Mouse (Mus musculus): ENCODE results near the gene Tbx2. TPM values are rescaled to one million over a fixed set of nuclear protein-coding genes. Genes with fewer than 3 reads are reported as not detected.

Tbx2 gene
- polyA plus RNA-seq (2014; fragmentation: Illumina TruSeq; extraction: RNeasy Lipid Tissue Mini Kit (QIAGEN cat#74804); ENCODE audit: insufficient read depth, low read depth, low replicate concordance), result 67.5 TPM

DNA sequence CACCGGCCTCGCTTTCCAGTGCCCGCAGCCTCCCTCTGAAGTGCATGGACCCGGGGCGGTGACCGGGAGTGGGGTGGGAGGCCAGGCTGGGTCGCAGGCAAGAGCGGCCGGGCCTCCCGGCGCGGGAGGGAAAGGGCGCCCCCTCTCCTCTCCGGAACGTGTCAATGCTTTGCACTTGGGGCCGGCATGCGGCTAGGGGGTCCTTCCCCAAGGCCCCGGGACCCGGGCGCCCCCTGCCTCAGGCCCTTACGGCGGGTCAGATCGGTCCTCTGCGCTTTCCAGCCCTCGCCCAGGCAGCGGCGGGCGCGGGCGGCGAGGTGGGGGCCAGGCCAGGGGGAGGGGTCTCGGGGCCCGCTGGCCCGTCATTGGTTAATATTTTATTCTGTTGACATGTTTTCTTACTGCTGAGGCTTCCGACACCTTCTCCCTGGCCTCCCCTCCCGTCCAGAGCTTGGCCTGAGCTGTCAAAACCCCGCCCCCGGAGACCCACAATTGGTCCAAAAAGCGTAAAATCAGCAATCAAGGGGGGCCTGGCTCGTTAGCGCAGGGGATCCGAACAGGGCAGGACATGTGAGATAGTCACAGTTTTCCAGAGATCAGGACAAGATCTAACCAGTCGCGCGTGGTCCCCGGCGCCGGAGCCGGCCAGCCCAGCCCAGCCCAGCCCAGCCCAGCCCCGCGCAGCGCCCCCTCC, at the start of gene Tbx2:
Gene Tbx2, plus strand, starts transcription at position 321 of the 694 bp plus-strand sequence.

DNA sequence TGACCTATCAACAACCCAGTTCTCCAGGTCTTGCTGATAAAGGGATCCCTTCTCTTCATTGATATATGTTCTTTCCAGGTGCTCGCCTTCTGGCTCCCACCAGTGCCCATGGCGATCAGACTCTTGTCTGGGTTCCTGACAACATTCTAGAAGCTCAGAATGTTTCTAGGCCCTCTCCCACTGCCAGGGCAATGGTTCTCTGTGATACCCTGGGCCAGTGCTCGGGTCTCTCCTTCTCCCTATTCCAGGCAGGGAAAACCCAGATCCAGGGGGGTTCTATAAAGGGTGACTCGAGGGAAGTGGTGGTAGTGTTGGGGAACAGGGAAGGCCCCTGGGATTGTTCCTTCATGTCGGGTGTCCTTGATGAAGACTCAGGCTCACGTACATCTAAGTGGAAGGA, 17.9 kb downstream of the Tbx2 start, which contains the start of gene Gm11444:
Gene Gm11444, minus strand, starts transcription at position 101 of the 400 bp plus-strand sequence.

DNA sequence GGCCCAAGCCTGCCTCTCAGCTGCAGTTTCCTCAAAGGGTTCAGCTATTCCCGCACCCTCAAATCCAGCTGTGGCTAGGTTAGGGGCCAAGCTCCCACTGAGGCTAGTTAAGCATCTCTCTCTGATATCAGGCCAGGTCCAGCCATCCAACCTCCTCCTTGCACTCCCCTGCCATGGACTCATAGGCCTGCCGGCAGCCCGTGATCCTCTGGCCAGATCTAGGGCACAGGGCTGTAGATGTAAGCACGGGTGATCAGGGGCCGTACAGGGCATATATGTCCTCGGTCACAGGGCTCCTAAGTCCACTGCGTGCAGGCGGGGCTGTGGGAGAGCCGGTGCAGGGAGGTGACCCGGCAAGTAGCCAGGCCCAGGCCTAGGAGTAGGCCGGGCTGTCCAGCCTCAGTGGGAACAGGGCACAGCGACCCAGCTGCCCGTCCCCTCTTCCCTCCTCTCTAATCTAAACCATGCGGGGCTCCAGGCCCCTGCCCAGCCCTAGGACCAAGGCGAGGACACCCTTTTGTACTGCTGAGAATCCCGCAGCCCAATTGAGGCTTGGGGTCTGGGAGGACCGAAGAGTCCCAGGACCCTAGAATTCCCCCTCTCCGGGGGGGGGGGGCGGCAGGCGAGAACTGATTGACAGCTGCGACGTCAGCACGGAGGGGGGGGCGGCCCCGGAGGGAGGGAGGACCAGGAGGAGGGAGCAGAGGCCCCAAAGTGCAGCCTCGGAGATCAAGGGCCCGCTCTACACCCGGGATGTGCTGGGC, 53.5 kb downstream of the Tbx2 start, which contains the start of gene Tbx4:
Gene Tbx4, plus strand, starts transcription at position 758 of the 764 bp plus-strand sequence.

Other genes starting within 250 kb of the Tbx2 start
- gene Gm11444, start 17.8 kb downstream of the Tbx2 start, polyA plus RNA-seq (2014; fragmentation: Illumina TruSeq; extraction: RNeasy Lipid Tissue Mini Kit (QIAGEN cat#74804); ENCODE audit: insufficient read depth, low read depth, low replicate concordance), result not detected
- 26.5 TPM for gene Tbx4, start 53.9 kb downstream of the Tbx2 start, polyA plus RNA-seq (2014; fragmentation: Illumina TruSeq; extraction: RNeasy Lipid Tissue Mini Kit (QIAGEN cat#74804); ENCODE audit: insufficient read depth, low read depth, low replicate concordance)